Mouse (Mus musculus) liver, embryonic 14.5 days (tissue): ENCODE measurements around the gene Hcn3.

Source experiments
- CTCF ChIP-seq: IDR thresholded peaks from 2 replicates; pipeline ENCODE4 v1.5.1; 2016; ENCODE audit warnings: antibody characterized with exemption, low read depth, control low read depth
- EP300 ChIP-seq: IDR thresholded peaks from 2 replicates; pipeline ENCODE4 v1.6.1; 2016; ENCODE audit warnings: antibody characterized with exemption, low read depth

- TF ChIP-seq CTCF (no peak), EP300 (no peak)
Observed at GRCm38 (mm10) chr3:89103291-89103595, 56.8 kb downstream of the Hcn3 start.
